In genomic region chr16:22741496-22741895, GRCm38 (mm10) we compare ENCODE assay signal across 26 mouse cellular contexts.
A peak's percentile ranks its signal among the peaks of the same experiment; 100 is the strongest.
DNase-seq lines count a peak whose midpoint lies in the region; ATAC-seq and TF ChIP-seq lines count a peak whose summit lies in the region.
"Had no signal": no experiment of that assay in that cellular context is flagged by ENCODE, and none has a peak within 500 bp of the region (broad histone marks: within the 10 kb centered on the region; RNA-seq: fewer than 3 reads in every experiment).

No protein-coding gene starts in this region.

- DNase-seq in 416B (ENCODE audit: low read depth) = peak; percentile 69
- peak; percentile 10 for DNase-seq in large intestine, adult 2 months (ENCODE audit: low read depth, low spot score)
- DNase-seq in urinary bladder, adult 18-20 months (ENCODE audit: low spot score in 2 of 2) = no peak
- DNase-seq in layer of hippocampus, adult 8-10 months (ENCODE audit: low spot score in 2 of 2) = no peak
- DNase-seq: cerebellum, adult 11-12 months; cerebellum, postnatal 14 days; heart, postnatal 4 days; kidney, adult 8-10 months; kidney, postnatal 10 days; liver, embryonic 13.5 days; thymus, postnatal 14 days had no signal

- no peaks in the 10 kb centered on the region for H3K9me3 ChIP-seq in intestine, embryonic 16.5 days (ENCODE audit: control insufficient read depth, low read length)
- no peaks in the 10 kb centered on the region for H3K9me3 ChIP-seq in intestine, postnatal 0 days (ENCODE audit: control insufficient read depth)
- no peaks in the 10 kb centered on the region for H3K9me3 ChIP-seq in stomach, embryonic 15.5 days
- H3K9me3 ChIP-seq: embryonic facial prominence, embryonic 12.5 days; heart, embryonic 15.5 days; limb, embryonic 12.5 days; liver, embryonic 13.5 days; midbrain, embryonic 10.5 days had no signal

- no peak for TF ChIP-seq CTCF in intestine, postnatal 0 days (IDR thresholded peaks at IDR 0.05; ENCODE audit: low read depth)

- H3K4me3 ChIP-seq in intestine, embryonic 16.5 days (ENCODE audit: low read length) = no peak overlapping the region
- no peak overlapping the region for H3K4me3 ChIP-seq in intestine, postnatal 0 days (ENCODE audit: low read depth, low read length)
- no peak overlapping the region for H3K4me3 ChIP-seq in stomach, embryonic 15.5 days (replicated peaks)
- H3K4me3 ChIP-seq: embryonic facial prominence, embryonic 12.5 days; erythroblast, embryonic 14.5 days; forebrain, embryonic 12.5 days; heart, embryonic 15.5 days; limb, embryonic 12.5 days; liver, embryonic 13.5 days; midbrain, embryonic 10.5 days; myocyte; neural tube, embryonic 13.5 days had no signal

- H3K9ac ChIP-seq in intestine, embryonic 16.5 days (ENCODE audit: low read depth, low read length) = no peak overlapping the region
- H3K9ac ChIP-seq in intestine, postnatal 0 days (ENCODE audit: low read depth, low read length) = no peak overlapping the region
- H3K9ac ChIP-seq in stomach, embryonic 15.5 days = no peak overlapping the region
- H3K9ac ChIP-seq: embryonic facial prominence, embryonic 12.5 days; forebrain, embryonic 12.5 days; heart, embryonic 15.5 days; hindbrain, embryonic 14.5 days; limb, embryonic 12.5 days; liver, embryonic 13.5 days; neural tube, embryonic 13.5 days had no signal

- H3K36me3 ChIP-seq in intestine, embryonic 16.5 days (ENCODE audit: control insufficient read depth, insufficient read depth, low read length) = no peaks in the 10 kb centered on the region
- no peaks in the 10 kb centered on the region for H3K36me3 ChIP-seq in intestine, postnatal 0 days (ENCODE audit: control insufficient read depth, insufficient read depth)
- no peaks in the 10 kb centered on the region for H3K36me3 ChIP-seq in stomach, embryonic 15.5 days
- H3K36me3 ChIP-seq: embryonic facial prominence, embryonic 12.5 days; forebrain, embryonic 12.5 days; heart, embryonic 15.5 days; limb, embryonic 12.5 days; liver, embryonic 13.5 days; midbrain, embryonic 10.5 days; neural tube, embryonic 13.5 days had no signal

- no peak overlapping the region for H3K27ac ChIP-seq in intestine, embryonic 16.5 days (ENCODE audit: low read length)
- H3K27ac ChIP-seq in intestine, postnatal 0 days (ENCODE audit: low read depth, low read length) = no peak overlapping the region
- H3K27ac ChIP-seq in stomach, embryonic 15.5 days = no peak overlapping the region
- H3K27ac ChIP-seq: embryonic facial prominence, embryonic 12.5 days; forebrain, embryonic 12.5 days; heart, embryonic 15.5 days; hindbrain, embryonic 14.5 days; limb, embryonic 12.5 days; liver, embryonic 13.5 days; midbrain, embryonic 10.5 days; neural tube, embryonic 13.5 days had no signal

- 45% methylated on average over 4 of the region's 4 CpGs for WGBS in intestine, embryonic 16.5 days
- WGBS in intestine, postnatal 0 days = 28% methylated on average over 4 of the region's 4 CpGs
- 18% methylated on average over 4 of the region's 4 CpGs for WGBS in large intestine, adult 2 months
- 28% methylated on average over 4 of the region's 4 CpGs for WGBS in stomach, embryonic 15.5 days

- ATAC-seq in intestine, embryonic 16.5 days = 0 out of 2 replicates have a peak, but pooled peaks have one; percentile 36
- no peak for ATAC-seq in intestine, postnatal 0 days
- ATAC-seq in stomach, embryonic 15.5 days (ENCODE audit: insufficient read depth, low FRiP score, low read depth) = peak; percentile 80
- ATAC-seq: activated CD4-positive, CD25-positive, alpha-beta regulatory T cell, adult 4 months; inflammation-experienced regulatory T-cells, adult 6 months; midbrain, embryonic 16.5 days had no signal

- no peak overlapping the region for H3K4me2 ChIP-seq in intestine, embryonic 16.5 days (ENCODE audit: low read depth, low read length)
- H3K4me2 ChIP-seq in intestine, postnatal 0 days (replicated peaks; ENCODE audit: low read depth) = no peak overlapping the region
- H3K4me2 ChIP-seq in stomach, embryonic 15.5 days = no peak overlapping the region
- H3K4me2 ChIP-seq: embryonic facial prominence, embryonic 12.5 days; forebrain, embryonic 12.5 days; heart, embryonic 15.5 days; hindbrain, embryonic 14.5 days; limb, embryonic 12.5 days; liver, embryonic 13.5 days; neural tube, embryonic 13.5 days had no signal

- H3K27me3 ChIP-seq in intestine, embryonic 16.5 days (replicated peaks; ENCODE audit: control insufficient read depth, insufficient read depth, low read length) = no peaks in the 10 kb centered on the region
- no peaks in the 10 kb centered on the region for H3K27me3 ChIP-seq in intestine, postnatal 0 days (replicated peaks; ENCODE audit: control insufficient read depth, insufficient read depth, low read length)
- no peaks in the 10 kb centered on the region for H3K27me3 ChIP-seq in stomach, embryonic 15.5 days (replicated peaks)
- H3K27me3 ChIP-seq: embryonic facial prominence, embryonic 12.5 days; heart, embryonic 15.5 days; limb, embryonic 12.5 days; liver, embryonic 13.5 days; neural tube, embryonic 13.5 days had no signal

- H3K4me1 ChIP-seq in intestine, embryonic 16.5 days (ENCODE audit: control insufficient read depth, insufficient read depth, low read length) = no peaks in the 10 kb centered on the region
- H3K4me1 ChIP-seq in intestine, postnatal 0 days (replicated peaks; ENCODE audit: control insufficient read depth, insufficient read depth, low read length) = no peaks in the 10 kb centered on the region
- no peaks in the 10 kb centered on the region for H3K4me1 ChIP-seq in stomach, embryonic 15.5 days
- H3K4me1 ChIP-seq: embryonic facial prominence, embryonic 12.5 days; forebrain, embryonic 12.5 days; heart, embryonic 15.5 days; limb, embryonic 12.5 days; liver, embryonic 13.5 days; midbrain, embryonic 10.5 days; neural tube, embryonic 13.5 days had no signal

Comparison
In these comparisons a context has a peak if more than half of its experiments do, and no peak if none do; other contexts are left out.
1. DNase-seq: peak in 416B (single experiment) and large intestine, adult 2 months (single experiment); none in urinary bladder, adult 18-20 months (0 of 2) and layer of hippocampus, adult 8-10 months (0 of 2).